Mouse (Mus musculus) neural tube, embryonic 11.5 days (tissue): Measurements from ENCODE around the gene Cd34. TPM values are rescaled to one million over a fixed set of nuclear protein-coding genes. Genes with fewer than 3 reads are reported as not detected.

ENCODE experiments used
- ATAC-seq: fragments of 200-750 bp; cut with Nextera tagmentation; 2 replicates; pipeline ENCODE4 v1.8.0; 2017; ENCODE audit warnings: moderate number of reproducible peaks, mild to moderate bottlenecking, moderate TSS enrichment, moderate library complexity; ENCODE audit not compliant: insufficient read depth, low FRiP score, low TSS enrichment
- DNase-seq: peaks from one replicate; pipeline ENCODE4 v3.0.0-alpha.2; 2015; ENCODE audit warnings: low spot score
- H3K27ac ChIP-seq: fragments of 300-500 bp; sonication (generic); 2 replicates; pipeline ENCODE4 v1.5.1; 2014; ENCODE audit warnings: low read depth, mild to moderate bottlenecking, low read length
- H3K27me3 ChIP-seq: fragments of 300-500 bp; sonication (generic); 2 replicates; pipeline ENCODE4 v1.6.1; 2014; ENCODE audit warnings: mild to moderate bottlenecking, low read length, mixed read lengths; ENCODE audit not compliant: control insufficient read depth, insufficient read depth
- H3K36me3 ChIP-seq: fragments of 300-500 bp; sonication (generic); 2 replicates; pipeline ENCODE4 v1.6.1; 2014; ENCODE audit warnings: mild to moderate bottlenecking, low read length, moderate library complexity, mixed read lengths; ENCODE audit not compliant: control insufficient read depth, insufficient read depth
- H3K4me1 ChIP-seq: fragments of 300-500 bp; sonication (generic); 2 replicates; pipeline ENCODE4 v1.6.1; 2014; ENCODE audit warnings: low read length, mixed read lengths; ENCODE audit not compliant: control insufficient read depth, insufficient read depth
- H3K4me2 ChIP-seq: fragments of 300-500 bp; sonication (generic); 2 replicates; pipeline ENCODE4 v1.6.1; 2014; ENCODE audit warnings: low read depth, mild to moderate bottlenecking, moderate library complexity
- H3K4me3 ChIP-seq: fragments of 300-500 bp; sonication (generic); 2 replicates; pipeline ENCODE4 v1.5.1; 2014; ENCODE audit warnings: low read depth, low read length
- H3K9ac ChIP-seq: fragments of 300-500 bp; sonication (generic); 2 replicates; pipeline ENCODE4 v1.6.1; 2014; ENCODE audit warnings: mild to moderate bottlenecking, low read length
- H3K9me3 ChIP-seq: fragments of 300-500 bp; sonication (generic); 2 replicates; pipeline ENCODE4 v1.6.1; 2016; ENCODE audit warnings: low read length; ENCODE audit not compliant: control insufficient read depth
- WGBS: fragments of 180-500 bp; shearing (Covaris S2); extraction: QIAGEN DNeasy Blood & Tissue Kit; methylation state at CpG from one replicate; pipeline ENCODE4 v1.1.7; 2014; 5-methylcytosine and 5-hydroxymethylcytosine counted together
- polyA plus RNA-seq: library from polyadenylated mRNA; unstranded; fragments of >200 nt; fragmentation: Nextera tagmentation; extraction: Ambion mirVana; gene quantifications from 2 replicates; pipeline ENCODE4 v1.2.1, GENCODE M21; 2014

Cd34 gene
- polyA plus RNA-seq, 1 experiment from 2014 or later, result 67.0 TPM

DNA sequence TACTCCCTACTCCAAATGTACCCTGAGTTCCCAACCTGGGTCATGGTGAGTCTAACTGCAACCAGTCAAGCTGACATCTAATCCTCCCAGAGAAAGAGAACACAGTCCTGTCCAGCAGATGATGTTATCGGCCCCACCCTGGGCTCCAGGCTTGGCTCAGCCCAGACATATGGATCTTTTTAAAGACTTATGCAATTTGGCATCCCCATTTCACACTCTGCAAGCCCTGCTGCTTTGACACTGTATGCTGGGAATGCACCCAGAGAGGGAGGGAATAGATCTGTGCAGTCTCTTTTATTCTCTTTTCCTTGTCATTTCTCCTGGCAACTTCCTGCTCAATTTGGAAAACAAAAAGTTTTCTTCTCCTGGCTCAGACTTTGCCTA is 8.7 kb upstream of the Cd34 start:
- Histone ChIP-seq H3K4me3 (no peak overlapping the region), H3K9ac (no peak overlapping the region), H3K36me3 (no peaks in the 10 kb centered on the region), H3K4me1 (no peaks in the 10 kb centered on the region), H3K27ac (no peak overlapping the region), H3K27me3 (no peaks in the 10 kb centered on the region), H3K4me2 (no peak overlapping the region), H3K9me3 (no peaks in the 10 kb centered on the region)
- whole genome bisulfite sequencing, result 65% methylated on average over 1 of the region's 1 CpGs
- no peak for ATAC-seq
- no peak for DNase-seq

DNA sequence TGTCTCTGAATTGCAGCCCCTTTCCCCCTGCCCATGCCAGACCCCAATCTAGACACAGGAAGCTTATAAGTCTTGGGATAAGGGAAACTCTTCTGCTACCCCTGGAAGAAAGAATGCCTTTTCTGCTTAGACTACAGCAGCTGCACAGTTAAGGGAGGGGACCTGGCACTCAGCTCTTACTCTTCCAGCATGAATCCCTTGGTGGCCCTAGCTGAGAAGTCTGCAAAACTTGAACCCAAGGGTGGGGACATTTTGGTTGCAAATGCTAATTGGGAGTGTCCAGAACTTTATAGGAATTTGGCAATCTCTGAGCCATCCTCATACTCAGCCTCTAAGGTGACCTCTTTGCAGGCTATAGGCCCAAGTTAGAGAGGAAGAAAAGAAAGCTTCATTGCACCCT is 7.9 kb upstream of the Cd34 start:
- Histone ChIP-seq H3K9ac (no peak overlapping the region), H3K4me1 (no peaks in the 10 kb centered on the region), H3K4me2 (no peak overlapping the region), H3K27ac (no peak overlapping the region), H3K36me3 (no peaks in the 10 kb centered on the region), H3K4me3 (no peak overlapping the region), H3K27me3 (no peaks in the 10 kb centered on the region), H3K9me3 (no peaks in the 10 kb centered on the region)
- no peak for DNase-seq
- ATAC-seq, result no peak

DNA sequence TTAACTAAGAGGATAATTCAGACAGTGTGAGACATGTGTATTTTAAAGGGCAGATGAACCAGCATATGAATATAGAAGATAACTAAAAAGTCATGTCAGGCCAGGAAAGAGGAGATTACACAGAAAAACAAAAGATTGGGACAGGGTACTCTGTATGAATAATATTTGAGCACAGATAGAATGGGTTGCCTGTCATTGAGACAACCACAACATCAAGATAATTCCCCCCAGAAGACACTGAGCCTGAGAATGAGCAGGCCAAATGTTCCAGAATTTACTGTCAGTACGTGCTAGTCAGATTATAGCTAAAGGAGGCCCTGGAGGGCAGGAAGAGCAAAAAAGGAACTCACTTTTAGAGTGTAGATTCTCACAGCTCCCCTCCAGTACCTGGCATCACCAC is 3.3 kb upstream of the Cd34 start:
- H3K27ac ChIP-seq, result no peak overlapping the region
- no peak for ATAC-seq
- H3K36me3 ChIP-seq, result no peaks in the 10 kb centered on the region
- peaks cover 5% of the 10 kb centered on the region; the same call in 1 of the 2 replicates for H3K4me1 ChIP-seq
- H3K9ac ChIP-seq, result no peak overlapping the region
- no peak for DNase-seq
- no peaks in the 10 kb centered on the region for H3K9me3 ChIP-seq
- 45% methylated on average over 1 of the region's 1 CpGs for WGBS
- peaks cover 5% of the 10 kb centered on the region; the same call in 1 of the 2 replicates for H3K27me3 ChIP-seq
- H3K4me2 ChIP-seq, result no peak overlapping the region
- H3K4me3 ChIP-seq, result no peak overlapping the region

DNA sequence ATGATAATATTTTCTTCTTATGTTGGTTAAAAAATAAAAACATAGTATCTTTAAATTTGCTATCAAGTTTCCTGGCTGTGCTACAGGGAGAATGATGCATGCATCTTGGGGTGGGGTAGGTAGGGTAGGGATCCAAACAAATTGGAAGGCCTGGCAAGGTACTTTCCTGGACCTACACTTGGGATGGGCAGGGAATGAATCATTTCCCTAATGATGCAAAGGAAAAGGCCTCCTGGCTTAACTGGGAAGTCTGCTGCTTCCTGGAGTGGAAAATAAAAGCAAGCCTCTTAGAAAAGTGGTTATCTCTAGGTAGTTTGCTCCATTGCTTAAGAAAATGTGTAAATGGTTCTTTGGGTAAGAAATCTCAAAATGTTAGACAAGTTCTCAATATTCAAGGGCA is 2.9 kb downstream of the Cd34 start:
- no peak for DNase-seq
- ATAC-seq, result no peak
- no peak overlapping the region for H3K4me3 ChIP-seq
- peaks cover 5% of the 10 kb centered on the region; the same call in 1 of the 2 replicates for H3K4me1 ChIP-seq
- no peak overlapping the region for H3K9ac ChIP-seq
- H3K9me3 ChIP-seq, result no peaks in the 10 kb centered on the region
- peaks cover 5% of the 10 kb centered on the region; the same call in 1 of the 2 replicates for H3K27me3 ChIP-seq
- no peaks in the 10 kb centered on the region for H3K36me3 ChIP-seq
- H3K27ac ChIP-seq, result no peak overlapping the region
- H3K4me2 ChIP-seq, result no peak overlapping the region

DNA sequence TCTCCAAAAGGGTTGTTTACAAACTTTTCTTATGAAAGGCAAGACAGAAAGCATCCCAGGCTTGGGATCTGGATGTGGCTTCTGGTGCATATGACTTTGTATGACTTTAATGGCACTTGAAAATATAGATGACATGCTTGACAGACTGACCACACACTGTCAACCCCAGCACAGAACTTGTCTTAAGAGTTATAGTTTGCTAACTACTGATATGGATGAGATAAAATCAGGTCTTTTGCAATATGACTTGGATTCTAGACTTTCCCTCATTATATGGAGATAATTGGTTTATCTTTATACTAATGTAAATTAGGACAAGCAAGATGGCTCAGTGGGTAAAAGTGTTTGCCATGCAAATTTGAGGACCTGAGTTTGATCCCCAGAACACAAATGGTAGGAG is 4.3 kb downstream of the Cd34 start:
- Histone ChIP-seq H3K4me2 (no peak overlapping the region), H3K36me3 (no peaks in the 10 kb centered on the region), H3K27ac (no peak overlapping the region), H3K9ac (no peak overlapping the region), H3K4me1 (peaks cover 5% of the 10 kb centered on the region; the same call in 1 of the 2 replicates), H3K4me3 (no peak overlapping the region), H3K9me3 (no peaks in the 10 kb centered on the region), H3K27me3 (peaks cover 5% of the 10 kb centered on the region; the same call in 1 of the 2 replicates)
- no peak for DNase-seq
- no peak for ATAC-seq

DNA sequence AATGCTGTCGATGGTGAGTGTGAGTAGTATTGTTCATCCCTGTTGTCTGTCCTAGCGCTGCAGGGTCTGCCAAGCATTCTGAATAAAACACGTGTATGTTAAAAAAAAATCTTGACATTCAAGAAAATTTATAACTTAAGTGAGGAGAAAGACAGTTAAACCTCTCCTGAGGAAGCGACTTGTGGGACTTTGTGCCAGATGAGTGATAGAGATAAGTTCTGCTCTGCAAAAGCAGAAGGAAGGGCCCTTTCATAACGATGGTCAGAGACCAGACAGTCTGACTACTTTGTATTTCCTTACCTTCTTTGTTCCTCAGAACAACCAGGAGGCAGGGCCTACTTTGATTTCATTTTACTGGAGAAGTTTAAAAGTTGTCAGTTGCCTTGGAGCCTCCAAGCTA is 4.9 kb downstream of the Cd34 start:
- Histone ChIP-seq H3K4me3 (no peak overlapping the region), H3K4me2 (no peak overlapping the region), H3K9me3 (no peaks in the 10 kb centered on the region), H3K27me3 (peaks cover 5% of the 10 kb centered on the region; the same call in 1 of the 2 replicates), H3K27ac (no peak overlapping the region), H3K9ac (no peak overlapping the region), H3K36me3 (no peaks in the 10 kb centered on the region), H3K4me1 (peaks cover 5% of the 10 kb centered on the region; the same call in 1 of the 2 replicates)
- WGBS, result 78% methylated on average over 5 of the region's 5 CpGs
- no peak for DNase-seq
- ATAC-seq, result no peak

DNA sequence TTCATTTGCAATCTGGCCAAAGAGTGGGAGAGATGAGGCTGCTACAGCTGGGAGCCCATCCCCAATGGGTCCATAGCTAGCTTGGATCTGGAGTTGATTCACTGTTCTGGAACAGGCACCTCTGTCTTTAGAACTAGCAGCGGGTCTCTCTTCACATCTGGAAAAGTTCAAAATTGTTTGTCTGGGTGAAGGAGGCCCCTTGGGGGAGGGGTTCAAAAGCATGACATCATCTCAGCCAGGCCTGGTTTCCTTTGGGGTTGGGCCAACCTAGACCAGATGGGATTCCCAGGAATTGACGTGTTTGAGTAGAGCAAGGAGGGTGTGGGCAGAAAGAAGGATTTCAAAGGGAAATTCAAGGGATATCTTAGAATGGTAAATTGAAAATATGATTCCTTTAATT is 6.8 kb downstream of the Cd34 start:
- Histone ChIP-seq H3K36me3 (no peaks in the 10 kb centered on the region), H3K4me2 (no peak overlapping the region), H3K4me1 (no peaks in the 10 kb centered on the region), H3K9ac (no peak overlapping the region), H3K4me3 (no peak overlapping the region), H3K27ac (no peak overlapping the region), H3K27me3 (no peaks in the 10 kb centered on the region), H3K9me3 (no peaks in the 10 kb centered on the region)
- WGBS, result 55% methylated on average over 2 of the region's 2 CpGs
- no peak for ATAC-seq
- no peak for DNase-seq

DNA sequence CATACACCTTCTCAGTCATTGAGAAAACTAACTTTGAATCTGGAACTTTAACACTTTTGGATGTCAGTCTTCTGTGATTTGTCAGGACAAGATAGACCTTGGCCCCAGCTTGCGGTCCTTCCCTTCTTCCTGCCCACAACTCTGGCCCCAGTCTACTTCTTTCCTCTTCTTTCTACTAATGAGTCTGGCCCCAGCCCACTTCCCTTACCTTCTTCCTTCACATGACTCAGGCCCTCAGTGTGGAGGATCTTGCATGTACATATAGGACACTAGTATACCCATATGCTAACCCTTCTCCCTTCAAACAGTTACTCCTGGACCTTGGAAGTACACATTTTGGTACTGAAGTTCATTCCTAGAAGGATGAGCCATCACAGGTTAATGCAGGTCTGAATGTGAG is 7.8 kb downstream of the Cd34 start:
- Histone ChIP-seq H3K36me3 (no peaks in the 10 kb centered on the region), H3K4me2 (no peak overlapping the region), H3K4me1 (no peaks in the 10 kb centered on the region), H3K9me3 (no peaks in the 10 kb centered on the region), H3K9ac (no peak overlapping the region), H3K4me3 (no peak overlapping the region), H3K27ac (no peak overlapping the region), H3K27me3 (no peaks in the 10 kb centered on the region)
- ATAC-seq, result no peak
- 84% methylated on average over 1 of the region's 1 CpGs for WGBS
- DNase-seq, result no peak

DNA sequence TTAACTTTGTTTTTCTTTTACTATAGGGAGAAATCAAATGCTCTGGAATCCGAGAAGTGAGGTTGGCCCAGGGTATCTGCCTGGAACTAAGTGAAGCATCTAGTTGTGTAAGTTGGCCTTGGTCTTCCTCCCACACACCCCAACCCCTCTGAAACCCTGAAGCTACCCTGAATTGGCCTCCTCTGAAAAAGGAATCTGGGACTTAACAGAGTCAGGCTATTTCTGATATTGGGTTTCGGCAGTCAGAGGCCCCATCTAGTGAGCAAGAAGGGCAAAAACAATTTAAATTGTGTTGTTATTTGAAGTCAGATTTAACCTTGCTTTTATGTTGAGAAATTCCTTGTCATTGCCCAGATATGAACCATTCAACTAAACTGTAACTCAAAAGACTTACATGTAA is 12.3 kb downstream of the Cd34 start:
- H3K4me3 ChIP-seq, result no peak overlapping the region
- ATAC-seq, result no peak
- no peak overlapping the region for H3K4me2 ChIP-seq
- no peaks in the 10 kb centered on the region for H3K4me1 ChIP-seq
- no peaks in the 10 kb centered on the region for H3K9me3 ChIP-seq
- H3K9ac ChIP-seq, result no peak overlapping the region
- DNase-seq, result no peak
- 66% methylated on average over 2 of the region's 2 CpGs for WGBS
- H3K27ac ChIP-seq, result no peak overlapping the region
- H3K36me3 ChIP-seq, result no peaks in the 10 kb centered on the region
- no peaks in the 10 kb centered on the region for H3K27me3 ChIP-seq
